Mouse (Mus musculus): ENCODE data around the gene Crebl2. TPM values are rescaled to one million over a fixed set of nuclear protein-coding genes. Genes with fewer than 3 reads are reported as not detected.

Gene Crebl2
- total RNA-seq, 4 experiments from 2014 or later: 37.8 to 51.0 (median 44.1) TPM

- DNase-seq (ENCODE audit: low spot score in 2 of 2): no peak
Observed at GRCm38 (mm10) chr6:134872236-134872635, 42.3 kb downstream of the Crebl2 start.

- no peak for DNase-seq (ENCODE audit: low spot score in 2 of 2)
Observed at GRCm38 (mm10) chr6:134873018-134873417, 43.1 kb downstream of the Crebl2 start.

GRCm38 (mm10) chr6:134876795-134877194 is 46.8 kb downstream of the Crebl2 start:
- no peak for DNase-seq (ENCODE audit: low spot score in 2 of 2)

GRCm38 (mm10) chr6:134877276-134877675 is 47.3 kb downstream of the Crebl2 start:
- no peak for DNase-seq (ENCODE audit: low spot score in 2 of 2)

- no peak for DNase-seq (ENCODE audit: low spot score in 2 of 2)
Observed at GRCm38 (mm10) chr6:134877892-134878291, 47.9 kb downstream of the Crebl2 start.

- no peak for DNase-seq (ENCODE audit: low spot score in 2 of 2)
Observed at GRCm38 (mm10) chr6:134879556-134879955, 49.6 kb downstream of the Crebl2 start.

GRCm38 (mm10) chr6:134880046-134880445 is 50.1 kb downstream of the Crebl2 start:
- no peak for DNase-seq (ENCODE audit: low spot score in 2 of 2)

- DNase-seq (ENCODE audit: low spot score in 2 of 2): no peak
Observed at GRCm38 (mm10) chr6:134883661-134884060, 53.7 kb downstream of the Crebl2 start.

GRCm38 (mm10) chr6:134885515-134885914 is 55.6 kb downstream of the Crebl2 start:
- no peak for DNase-seq (ENCODE audit: low spot score in 2 of 2)

GRCm38 (mm10) chr6:134886475-134886874 is 56.5 kb downstream of the Crebl2 start:
- no peak for DNase-seq (ENCODE audit: low spot score in 2 of 2)

GRCm38 (mm10) chr6:134887008-134887407 is 57.1 kb downstream of the Crebl2 start:
- DNase-seq (ENCODE audit: low spot score in 2 of 2): peak; percentile 23 to 42

- DNase-seq (ENCODE audit: low spot score in 2 of 2): peak; percentile 83 to 91
Observed at GRCm38 (mm10) chr6:134887711-134888449, 57.9 kb downstream of the Crebl2 start.

GRCm38 (mm10) chr6:134888563-134889017 is 58.6 kb downstream of the Crebl2 start:
- peak; percentile 64 to 80 for DNase-seq (ENCODE audit: low spot score in 2 of 2)

GRCm38 (mm10) chr6:134889763-134890162 is 59.8 kb downstream of the Crebl2 start:
- DNase-seq (ENCODE audit: low spot score in 2 of 2): no peak

- DNase-seq (ENCODE audit: low spot score in 2 of 2): no peak
Observed at GRCm38 (mm10) chr6:134890436-134890835, 60.5 kb downstream of the Crebl2 start.

GRCm38 (mm10) chr6:134896570-134897436 is 66.8 kb downstream of the Crebl2 start:
- DNase-seq (ENCODE audit: low spot score in 2 of 2): no peak

GRCm38 (mm10) chr6:134897443-134898094 is 67.6 kb downstream of the Crebl2 start:
- DNase-seq (ENCODE audit: low spot score in 2 of 2): peak; percentile 89 to 95

GRCm38 (mm10) chr6:134898095-134898965 is 68.4 kb downstream of the Crebl2 start, which contains the start of gene Gpr19:
Gene Gpr19, minus strand, starts transcription at chr6:134898578.
- peak; percentile 82 to 86 for DNase-seq (ENCODE audit: low spot score in 2 of 2)

- no peak for DNase-seq (ENCODE audit: low spot score in 2 of 2)
Observed at GRCm38 (mm10) chr6:134903368-134903767, 73.4 kb downstream of the Crebl2 start.

All from layer of hippocampus, adult 8-10 months (tissue).